Mouse (Mus musculus) lung, postnatal 0 days (tissue): ENCODE data around the gene Slc1a5.

Experiments
- CTCF ChIP-seq: IDR thresholded peaks from 2 replicates; pipeline ENCODE4 v1.5.1; 2016; ENCODE audit warnings: antibody characterized with exemption, mild to moderate bottlenecking
- EP300 ChIP-seq: IDR thresholded peaks from 2 replicates; pipeline ENCODE4 v1.6.1; 2016; ENCODE audit warnings: antibody characterized with exemption, mild to moderate bottlenecking, control low read depth

DNA sequence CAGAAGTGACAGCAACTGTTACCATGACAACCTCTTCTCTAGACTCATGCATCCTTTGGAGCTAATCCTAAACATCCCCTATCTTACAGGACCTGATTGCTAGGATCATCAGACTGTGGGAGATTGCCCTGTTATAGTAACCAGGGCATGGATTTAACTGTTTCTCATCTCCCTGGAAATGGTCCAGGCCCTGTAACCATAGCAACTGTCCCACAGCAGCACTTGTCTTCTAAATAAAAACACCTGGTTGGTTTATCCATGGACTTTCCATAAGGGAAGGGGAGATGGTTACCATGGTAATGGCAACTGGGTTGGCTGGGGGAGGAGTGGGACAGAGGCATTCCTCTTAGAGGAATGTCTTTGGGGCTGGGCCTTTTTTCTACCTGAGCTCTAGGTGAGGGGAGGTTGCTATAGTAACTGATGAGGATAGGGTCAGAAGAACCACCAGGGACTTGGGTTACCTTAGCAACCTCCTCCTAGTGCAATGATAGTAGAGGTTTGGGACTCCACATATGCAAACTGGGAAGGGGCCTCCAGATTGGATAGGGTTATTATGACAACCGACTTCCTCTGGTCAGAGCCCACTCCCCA, 34.3 kb downstream of the Slc1a5 start, which contains the start of gene Strn4:
- TF ChIP-seq EP300 (no peak), CTCF (no peak)
